In the genomic region with DNA sequence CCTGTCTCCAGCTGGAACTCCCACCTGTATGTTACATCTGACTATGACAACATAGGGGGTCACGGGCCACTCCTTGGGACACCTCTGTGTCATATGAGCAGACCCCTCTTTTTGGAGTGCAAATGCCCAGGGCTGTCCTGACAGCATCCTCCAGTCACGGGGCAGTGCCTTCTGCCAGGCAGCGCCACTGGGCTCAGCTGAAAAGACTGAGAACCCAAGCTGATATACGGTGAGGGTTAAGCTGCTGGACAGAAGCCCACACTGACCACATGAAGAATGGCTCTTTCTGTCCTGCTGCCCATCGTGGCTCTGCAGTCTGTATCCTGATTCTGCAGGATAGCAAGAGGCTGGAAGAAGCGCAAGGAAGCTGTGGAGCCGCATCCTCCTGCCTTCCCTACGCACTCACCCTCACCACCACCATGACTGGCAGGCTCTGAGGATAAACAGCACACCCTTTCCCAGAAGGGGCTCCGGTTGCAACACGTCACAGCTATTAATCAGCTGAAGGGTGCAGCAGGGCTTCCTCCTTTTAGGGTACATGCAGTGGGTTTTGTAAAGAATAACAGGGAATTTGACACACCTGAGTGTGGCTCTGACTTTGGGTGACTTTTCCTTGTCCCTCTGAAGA, we compare ENCODE assay signal across 21 mouse cellular contexts.
A peak's percentile ranks its signal among the peaks of the same experiment; 100 is the strongest.
DNase-seq lines count a peak whose midpoint lies in the region; ATAC-seq and TF ChIP-seq lines count a peak whose summit lies in the region.
"Had no signal": no experiment of that assay in that cellular context is flagged by ENCODE, and none has a peak within 500 bp of the region (broad histone marks: within the 10 kb centered on the region; RNA-seq: fewer than 3 reads in every experiment).

No protein-coding gene starts in this region.

- no peak overlapping the region for H3K27ac ChIP-seq in kidney, embryonic 14.5 days (ENCODE audit: low read depth, low read length)
- no peak overlapping the region for H3K27ac ChIP-seq in cerebellum, adult 2 months (ENCODE audit: insufficient read depth, low read length)
- H3K27ac ChIP-seq: embryonic facial prominence, embryonic 12.5 days; midbrain, embryonic 15.5 days; neural tube, embryonic 12.5 days had no signal

- 46% methylated on average over 10 of the region's 10 CpGs for WGBS in kidney, embryonic 14.5 days
- WGBS in cerebellum, adult 2 months = 49% methylated on average over 10 of the region's 10 CpGs

- H3K4me1 ChIP-seq in kidney, embryonic 14.5 days (ENCODE audit: control insufficient read depth, insufficient read depth, low read length) = no peaks in the 10 kb centered on the region
- 0 out of 2 replicates have a peak, but pooled peaks cover 3% of the 10 kb centered on the region for H3K4me1 ChIP-seq in cerebellum, adult 2 months (ENCODE audit: control insufficient read depth, insufficient read depth, low read length)
- H3K4me1 ChIP-seq: midbrain, embryonic 15.5 days had no signal

- DNase-seq in kidney, adult 18-20 months = no peak
- peak; percentile 25 for DNase-seq in NIH3T3 (ENCODE audit: low read depth)
- DNase-seq in cerebellum, adult 2 months = peak; percentile 69 to 82
- no peak for DNase-seq in spleen, postnatal 36 days (ENCODE audit: low spot score in 2 of 2)
- no peak for DNase-seq in T-cell, adult 2 months (ENCODE audit: low spot score)
- DNase-seq in retina, embryonic 14.5 days (ENCODE audit: low spot score) = no peak
- DNase-seq: heart, postnatal 36 days; kidney, postnatal 10 days; liver; lung, adult 18-20 months; lung, postnatal 4 days; retina, postnatal 1 day; thymus, postnatal 36 days had no signal

- H3K4me2 ChIP-seq in kidney, embryonic 14.5 days (replicated peaks; ENCODE audit: low read depth, low read length) = no peak overlapping the region
- H3K4me2 ChIP-seq: embryonic facial prominence, embryonic 12.5 days; heart, embryonic 11.5 days; midbrain, embryonic 15.5 days; neural tube, embryonic 12.5 days had no signal

- H3K9ac ChIP-seq in kidney, embryonic 14.5 days (ENCODE audit: low read depth, low read length) = no peak overlapping the region
- H3K9ac ChIP-seq: embryonic facial prominence, embryonic 12.5 days; midbrain, embryonic 15.5 days; neural tube, embryonic 12.5 days had no signal

- TF ChIP-seq CTCF in cerebellum, adult 2 months (IDR thresholded peaks at IDR 0.05; ENCODE audit: borderline replicate concordance, insufficient read depth, low read depth, low read length) = no peak

- no peak overlapping the region for H3K4me3 ChIP-seq in kidney, embryonic 14.5 days (ENCODE audit: low read length)
- H3K4me3 ChIP-seq in cerebellum, adult 2 months (replicated peaks; ENCODE audit: insufficient read depth, low read depth, low read length) = no peak overlapping the region
- H3K4me3 ChIP-seq: embryonic facial prominence, embryonic 12.5 days; midbrain, embryonic 15.5 days; neural tube, embryonic 12.5 days had no signal

- H3K9me3 ChIP-seq in kidney, embryonic 14.5 days (ENCODE audit: control insufficient read depth, low read length) = no peaks in the 10 kb centered on the region
- H3K9me3 ChIP-seq: embryonic facial prominence, embryonic 12.5 days; midbrain, embryonic 15.5 days; neural tube, embryonic 12.5 days had no signal

- no peak for TF ChIP-seq POLR2A in cerebellum, adult 2 months (IDR thresholded peaks at IDR 0.05; ENCODE audit: borderline replicate concordance, insufficient read depth, low read length)

- peak; percentile 28; the same call in 1 of the 2 replicates for ATAC-seq in kidney, embryonic 14.5 days (ENCODE audit: low FRiP score, low TSS enrichment)
- peak; percentile 55 for ATAC-seq in granulocyte monocyte progenitor cell, adult 5-6 weeks (replicated peaks; ENCODE audit: poor library complexity, severe bottlenecking)
- ATAC-seq: midbrain, embryonic 15.5 days; Patski had no signal

- no peaks in the 10 kb centered on the region for H3K36me3 ChIP-seq in kidney, embryonic 14.5 days (ENCODE audit: control insufficient read depth, insufficient read depth, low read length)
- H3K36me3 ChIP-seq: embryonic facial prominence, embryonic 12.5 days; midbrain, embryonic 15.5 days; neural tube, embryonic 12.5 days had no signal

- H3K27me3 ChIP-seq in kidney, embryonic 14.5 days (ENCODE audit: control insufficient read depth, insufficient read depth, low read length) = no peaks in the 10 kb centered on the region
- no peaks in the 10 kb centered on the region for H3K27me3 ChIP-seq in cerebellum, adult 2 months (ENCODE audit: control insufficient read depth, insufficient read depth, low read length)
- H3K27me3 ChIP-seq: CH12.LX; embryonic facial prominence, embryonic 12.5 days; midbrain, embryonic 15.5 days; neural tube, embryonic 12.5 days; Patski had no signal

Comparison
In these comparisons a context has a peak if more than half of its experiments do, and no peak if none do; other contexts are left out.
1. DNase-seq: peak in NIH3T3 (single experiment) and cerebellum, adult 2 months (2 of 2); none in kidney, adult 18-20 months (single experiment), spleen, postnatal 36 days (0 of 2), T-cell, adult 2 months (single experiment) and retina, embryonic 14.5 days (single experiment).